Mouse (Mus musculus) spleen, adult 2 months (tissue): ENCODE data around the gene Pip4p1.

Source experiments
- CTCF ChIP-seq: fragments of 200-500 bp; IDR thresholded peaks from 2 replicates; pipeline ENCODE4 v1.5.1; 2011; ENCODE audit warnings: mild to moderate bottlenecking, inconsistent platforms; ENCODE audit not compliant: insufficient read depth, insufficient read length, insufficient replicate concordance; ENCODE audit errors: extremely low read depth
- POLR2A ChIP-seq: fragments of 200-500 bp; IDR thresholded peaks from 2 replicates; pipeline ENCODE4 v1.6.1; 2011; ENCODE audit warnings: low read depth, low read length, inconsistent platforms

- TF ChIP-seq CTCF (no peak), POLR2A (no peak)
Observed at GRCm38 (mm10) chr14:50938940-50939339, 8.3 kb upstream of the Pip4p1 start.
